Mouse (Mus musculus): ENCODE measurements around the gene Apol6.

GRCm38 (mm10) chr15:77039211-77039700 is 5.3 kb upstream of the Apol6 start:
- TF ChIP-seq CTCF (IDR thresholded peaks at IDR 0.05; ENCODE audit: control insufficient read depth, insufficient read depth, insufficient read length), result no peak
- no peak for TF ChIP-seq MAX (IDR thresholded peaks at IDR 0.05)
- no peak for TF ChIP-seq MYOG (IDR thresholded peaks at IDR 0.05; ENCODE audit: control insufficient read depth, extremely low read depth, insufficient read length)
- no peak for TF ChIP-seq USF1 (IDR thresholded peaks at IDR 0.05; ENCODE audit: low read depth)

Measured in C2C12 (cell line).